Mouse (Mus musculus): ENCODE results near the gene Ttc7. TPM values are rescaled to one million over a fixed set of nuclear protein-coding genes. Genes with fewer than 3 reads are reported as not detected.

Ttc7 gene
- total RNA-seq (2012; rRNA removed), result 2.7 and 4.2 TPM in 2 replicates

DNA sequence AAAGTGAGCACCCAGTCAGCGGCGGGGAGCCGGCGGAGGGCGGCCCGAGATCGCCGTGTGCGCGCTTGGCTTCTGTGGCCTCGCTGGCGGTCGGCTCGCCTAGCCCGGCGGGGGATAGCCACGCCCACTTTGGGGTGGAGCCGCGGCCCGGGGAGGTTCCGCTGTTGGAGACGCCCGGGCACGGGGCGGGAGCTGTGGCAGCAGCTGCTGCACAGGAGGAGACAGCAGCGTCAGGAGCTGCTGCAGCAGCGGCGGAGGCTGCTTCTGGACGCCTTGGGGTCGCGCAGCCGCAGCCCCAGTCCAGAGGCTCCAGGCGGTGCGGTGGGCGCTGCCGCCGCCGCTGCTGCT is at the start of gene Ttc7:
TSS of gene Ttc7 (plus strand) at position 181 of the 348 bp plus-strand sequence.
- DNase-seq (ENCODE audit: low read depth, low spot score), result peak; percentile 84
- Histone ChIP-seq H3K9ac (ENCODE audit: insufficient read depth, low read depth, low read length, poor library complexity, severe bottlenecking) (peak within 1 kb of the TSS; percentile 90), H3K36me3 (ENCODE audit: control insufficient read depth, insufficient read depth, low read length, poor library complexity, severe bottlenecking) (no peaks in the 10 kb centered on the region), H3K4me1 (ENCODE audit: control insufficient read depth in 2 of 2, insufficient read depth in 2 of 2, low read length in 2 of 2, poor library complexity in 1 of 2) (peaks cover 0 to 2% of the 10 kb centered on the region in 2 experiments; a peak in 2 of 4 replicates), H3K27ac (ENCODE audit: insufficient read depth, low read depth, low read length, poor library complexity, severe bottlenecking) (no peak within 1 kb of the TSS), H3K9me3 (ENCODE audit: control insufficient read depth, insufficient read depth, low read depth, low read length) (no peaks in the 10 kb centered on the region), H3K4me3 (ENCODE audit: insufficient read depth in 1 of 2, low read depth in 1 of 2, low read length in 2 of 2, poor library complexity in 1 of 2, severe bottlenecking in 1 of 2) (peak within 1 kb of the TSS; percentile 91)
- no peak for TF ChIP-seq ZNF384 (IDR thresholded peaks at IDR 0.05; ENCODE audit: low read depth, low read length)
- TF ChIP-seq MAFK (IDR thresholded peaks at IDR 0.05; ENCODE audit: insufficient read depth, low read depth, low read length), result no peak
- no peak for TF ChIP-seq ZC3H11A (IDR thresholded peaks at IDR 0.05; ENCODE audit: borderline replicate concordance, low read depth, low read length)
- no peak for TF ChIP-seq CHD2 (IDR thresholded peaks at IDR 0.05; ENCODE audit: low read depth, low read length)
- peak; percentile 57 for TF ChIP-seq HCFC1 (IDR thresholded peaks at IDR 0.05; ENCODE audit: borderline replicate concordance, insufficient read depth, low read length)
- in situ Hi-C loops (cut with MboI; ENCODE audit: low sequenced_read_pairs in 2 of 2, unreplicated experiment in 2 of 2), result no loop called here

DNA sequence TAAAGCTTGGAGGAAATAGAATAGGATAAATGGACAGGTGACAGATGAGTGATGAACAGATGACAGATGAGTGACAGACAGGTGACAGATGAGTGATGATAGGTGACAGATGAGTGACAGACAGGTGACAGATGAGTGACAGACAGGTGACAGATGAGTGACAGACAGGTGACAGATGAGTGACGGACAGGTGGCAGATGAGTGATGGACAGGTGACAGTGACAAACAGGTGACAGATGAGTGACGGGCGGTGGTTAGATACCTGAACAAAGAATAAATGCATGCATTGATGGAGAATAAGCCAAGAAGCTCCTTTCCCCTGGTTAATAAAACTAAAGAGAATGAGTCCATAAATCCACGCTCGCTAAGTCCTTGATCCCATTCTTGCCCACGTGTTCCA is 47.7 kb upstream of the Ttc7 start:
- no peak overlapping the region for H3K4me3 ChIP-seq (ENCODE audit: insufficient read depth in 1 of 2, low read depth in 1 of 2, low read length in 2 of 2, poor library complexity in 1 of 2, severe bottlenecking in 1 of 2)
- no peak for DNase-seq (ENCODE audit: low read depth, low spot score)
- in situ Hi-C loops (cut with MboI; ENCODE audit: low sequenced_read_pairs in 2 of 2, unreplicated experiment in 2 of 2), result loop anchor here (25.0 kb wide), 3 partner anchors 198 to 748 kb away; partner anchors contain the start of genes Cript (in 1 of the 2), Pigf (in 1 of the 2) and Tmem247 (in 1 of the 2)
- no peak for TF ChIP-seq HCFC1 (IDR thresholded peaks at IDR 0.05; ENCODE audit: borderline replicate concordance, insufficient read depth, low read length)
- no peak for TF ChIP-seq ZNF384 (IDR thresholded peaks at IDR 0.05; ENCODE audit: low read depth, low read length)
- no peak for TF ChIP-seq MAFK (IDR thresholded peaks at IDR 0.05; ENCODE audit: insufficient read depth, low read depth, low read length)
- TF ChIP-seq CHD2 (IDR thresholded peaks at IDR 0.05; ENCODE audit: low read depth, low read length), result no peak
- no peak for TF ChIP-seq ZC3H11A (IDR thresholded peaks at IDR 0.05; ENCODE audit: borderline replicate concordance, low read depth, low read length)
- H3K36me3 ChIP-seq (ENCODE audit: control insufficient read depth, insufficient read depth, low read length, poor library complexity, severe bottlenecking), result no peaks in the 10 kb centered on the region
- no peak overlapping the region for H3K9ac ChIP-seq (ENCODE audit: insufficient read depth, low read depth, low read length, poor library complexity, severe bottlenecking)
- no peak overlapping the region for H3K27ac ChIP-seq (ENCODE audit: insufficient read depth, low read depth, low read length, poor library complexity, severe bottlenecking)
- no peaks in the 10 kb centered on the region for H3K9me3 ChIP-seq (ENCODE audit: control insufficient read depth, insufficient read depth, low read depth, low read length)
- no peaks in the 10 kb centered on the region; a peak in 1 of 4 replicates for H3K4me1 ChIP-seq (ENCODE audit: control insufficient read depth in 2 of 2, insufficient read depth in 2 of 2, low read length in 2 of 2, poor library complexity in 1 of 2)

DNA sequence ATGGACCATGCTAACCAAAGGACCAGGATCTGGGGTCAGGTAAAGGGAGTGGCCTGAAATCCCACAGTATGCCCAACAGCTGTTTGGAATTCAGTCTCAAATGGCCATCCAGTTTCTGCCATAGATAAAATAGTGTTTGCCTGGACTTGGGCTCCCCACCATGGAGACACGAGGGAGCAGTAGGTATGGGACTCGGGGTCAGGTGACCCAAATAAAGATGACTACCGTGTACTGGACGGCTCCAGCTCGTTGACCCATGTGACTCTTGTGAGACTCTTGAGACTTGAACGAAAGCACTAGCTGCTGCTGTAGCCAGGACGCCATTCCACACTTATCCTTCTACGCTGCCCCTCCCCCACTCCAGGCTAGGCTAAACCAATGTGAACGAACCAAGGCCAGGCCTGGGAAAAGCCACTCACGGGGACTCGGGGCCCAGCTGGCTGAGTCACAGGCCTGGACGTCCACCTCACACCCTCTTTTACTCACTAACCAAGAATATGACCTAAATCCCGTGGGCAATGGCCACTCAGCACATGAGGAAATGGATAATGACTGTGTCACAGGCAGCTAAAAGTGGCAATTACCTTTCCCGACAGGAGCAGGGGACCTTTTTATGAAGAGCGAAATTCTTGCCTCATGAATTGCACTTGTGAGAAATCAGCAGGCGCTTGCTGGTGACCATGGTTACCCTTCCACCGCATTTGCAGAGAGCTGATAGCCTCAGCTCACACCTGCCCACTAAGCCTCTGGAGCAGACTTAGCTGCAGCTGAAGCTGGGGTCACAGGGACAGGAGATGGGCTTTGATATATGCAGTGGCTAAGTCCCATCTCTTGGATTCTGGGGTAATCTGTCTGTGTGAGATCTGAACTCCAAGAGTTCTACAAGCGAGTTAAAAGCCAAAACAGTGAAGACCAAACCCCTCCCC is 45.7 kb upstream of the Ttc7 start:
- Histone ChIP-seq H3K9ac (ENCODE audit: insufficient read depth, low read depth, low read length, poor library complexity, severe bottlenecking) (no peak overlapping the region), H3K27ac (ENCODE audit: insufficient read depth, low read depth, low read length, poor library complexity, severe bottlenecking) (no peak overlapping the region), H3K36me3 (ENCODE audit: control insufficient read depth, insufficient read depth, low read length, poor library complexity, severe bottlenecking) (no peaks in the 10 kb centered on the region), H3K9me3 (ENCODE audit: control insufficient read depth, insufficient read depth, low read depth, low read length) (no peaks in the 10 kb centered on the region), H3K4me3 (ENCODE audit: insufficient read depth in 1 of 2, low read depth in 1 of 2, low read length in 2 of 2, poor library complexity in 1 of 2, severe bottlenecking in 1 of 2) (no peak overlapping the region), H3K4me1 (ENCODE audit: control insufficient read depth in 2 of 2, insufficient read depth in 2 of 2, low read length in 2 of 2, poor library complexity in 1 of 2) (no peaks in the 10 kb centered on the region; a peak in 1 of 4 replicates)
- DNase-seq (ENCODE audit: low read depth, low spot score), result no peak
- in situ Hi-C loops (cut with MboI; ENCODE audit: low sequenced_read_pairs in 2 of 2, unreplicated experiment in 2 of 2), result loop anchor here (25.0 kb wide), 3 partner anchors 200 to 750 kb away; partner anchors contain the start of genes Cript (in 1 of the 2), Pigf (in 1 of the 2) and Tmem247 (in 1 of the 2)
- TF ChIP-seq ZNF384 (IDR thresholded peaks at IDR 0.05; ENCODE audit: low read depth, low read length), result no peak
- TF ChIP-seq CHD2 (IDR thresholded peaks at IDR 0.05; ENCODE audit: low read depth, low read length), result no peak
- TF ChIP-seq MAFK (IDR thresholded peaks at IDR 0.05; ENCODE audit: insufficient read depth, low read depth, low read length), result no peak
- TF ChIP-seq HCFC1 (IDR thresholded peaks at IDR 0.05; ENCODE audit: borderline replicate concordance, insufficient read depth, low read length), result no peak
- no peak for TF ChIP-seq ZC3H11A (IDR thresholded peaks at IDR 0.05; ENCODE audit: borderline replicate concordance, low read depth, low read length)

DNA sequence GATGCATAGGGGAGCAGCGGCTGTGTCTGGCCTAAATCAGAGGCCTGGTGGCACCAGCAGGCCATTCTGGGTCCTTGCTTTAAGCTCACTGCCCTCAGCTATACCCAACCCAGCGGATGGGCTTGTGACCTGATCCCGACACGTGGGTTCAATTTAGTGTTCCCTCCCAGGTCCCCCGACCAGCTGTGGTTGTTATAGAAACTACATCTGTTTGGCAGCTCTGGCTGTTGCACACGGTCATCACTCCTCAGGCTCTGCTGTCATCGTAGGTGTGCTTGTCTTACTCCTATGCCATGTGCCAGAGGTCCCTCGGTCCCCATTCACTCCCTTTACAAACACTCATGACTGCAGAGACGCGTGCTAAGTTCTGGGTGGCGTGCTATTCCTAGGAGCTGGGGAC is 44.9 kb upstream of the Ttc7 start:
- H3K9ac ChIP-seq (ENCODE audit: insufficient read depth, low read depth, low read length, poor library complexity, severe bottlenecking), result no peak overlapping the region
- TF ChIP-seq HCFC1 (IDR thresholded peaks at IDR 0.05; ENCODE audit: borderline replicate concordance, insufficient read depth, low read length) (no peak), MAFK (IDR thresholded peaks at IDR 0.05; ENCODE audit: insufficient read depth, low read depth, low read length) (no peak)
- H3K9me3 ChIP-seq (ENCODE audit: control insufficient read depth, insufficient read depth, low read depth, low read length), result no peaks in the 10 kb centered on the region
- no peak overlapping the region for H3K27ac ChIP-seq (ENCODE audit: insufficient read depth, low read depth, low read length, poor library complexity, severe bottlenecking)
- DNase-seq (ENCODE audit: low read depth, low spot score), result no peak
- no peaks in the 10 kb centered on the region for H3K36me3 ChIP-seq (ENCODE audit: control insufficient read depth, insufficient read depth, low read length, poor library complexity, severe bottlenecking)
- no peak overlapping the region for H3K4me3 ChIP-seq (ENCODE audit: insufficient read depth in 1 of 2, low read depth in 1 of 2, low read length in 2 of 2, poor library complexity in 1 of 2, severe bottlenecking in 1 of 2)
- H3K4me1 ChIP-seq (ENCODE audit: control insufficient read depth in 2 of 2, insufficient read depth in 2 of 2, low read length in 2 of 2, poor library complexity in 1 of 2), result no peaks in the 10 kb centered on the region; a peak in 1 of 4 replicates
- in situ Hi-C loops (cut with MboI; ENCODE audit: low sequenced_read_pairs in 2 of 2, unreplicated experiment in 2 of 2), result loop anchor here (25.0 kb wide), 3 partner anchors 201 to 751 kb away; partner anchors contain the start of genes Cript (in 1 of the 2), Pigf (in 1 of the 2) and Tmem247 (in 1 of the 2)
